Mouse (Mus musculus): ENCODE results near the gene Gatm. TPM values are rescaled to one million over a fixed set of nuclear protein-coding genes. Genes with fewer than 3 reads are reported as not detected.

The Gatm gene
- polyA plus RNA-seq, 1 experiment from 2014 or later: 18.8 TPM

GRCm38 (mm10) chr2:122575470-122575869 is 35.6 kb downstream of the Gatm start:
- no peaks in the 10 kb centered on the region for H3K9me3 ChIP-seq (ENCODE audit: control insufficient read depth, low read length)

GRCm38 (mm10) chr2:122572438-122572837 is 38.7 kb downstream of the Gatm start:
- H3K36me3 ChIP-seq (ENCODE audit: control insufficient read depth, insufficient read depth, low read length): no peaks in the 10 kb centered on the region

More at GRCm38 (mm10) chr2:122575470-122575869, 35.6 kb downstream of the Gatm start:
- WGBS: 78% methylated on average over 11 of the region's 11 CpGs
- no peaks in the 10 kb centered on the region for H3K27me3 ChIP-seq (ENCODE audit: control insufficient read depth, insufficient read depth, low read length)
- H3K4me3 ChIP-seq (ENCODE audit: low read depth, low read length): no peak overlapping the region
- H3K27ac ChIP-seq (ENCODE audit: low read depth, low read length): no peak overlapping the region
- DNase-seq (ENCODE audit: low spot score) (no peak), ATAC-seq (ENCODE audit: insufficient read depth, low FRiP score, low TSS enrichment) (no peak)
- no peaks in the 10 kb centered on the region for H3K36me3 ChIP-seq (ENCODE audit: control insufficient read depth, insufficient read depth, low read length)
- H3K4me1 ChIP-seq (ENCODE audit: control insufficient read depth, insufficient read depth, low read length): no peaks in the 10 kb centered on the region
- no peak overlapping the region for H3K4me2 ChIP-seq (ENCODE audit: low read depth)
- no peak overlapping the region for H3K9ac ChIP-seq (ENCODE audit: low read length)

GRCm38 (mm10) chr2:122571326-122571725 is 39.8 kb downstream of the Gatm start:
- DNase-seq (ENCODE audit: low spot score): no peak
- no peak overlapping the region for H3K27ac ChIP-seq (ENCODE audit: low read depth, low read length)
- H3K4me3 ChIP-seq (ENCODE audit: low read depth, low read length): no peak overlapping the region
- H3K36me3 ChIP-seq (ENCODE audit: control insufficient read depth, insufficient read depth, low read length): no peaks in the 10 kb centered on the region
- H3K9me3 ChIP-seq (ENCODE audit: control insufficient read depth, low read length): no peaks in the 10 kb centered on the region
- no peak for ATAC-seq (ENCODE audit: insufficient read depth, low FRiP score, low TSS enrichment)
- H3K4me1 ChIP-seq (ENCODE audit: control insufficient read depth, insufficient read depth, low read length): no peaks in the 10 kb centered on the region
- H3K9ac ChIP-seq (ENCODE audit: low read length): no peak overlapping the region
- 82% methylated on average over 4 of the region's 4 CpGs for whole genome bisulfite sequencing
- H3K27me3 ChIP-seq (ENCODE audit: control insufficient read depth, insufficient read depth, low read length): no peaks in the 10 kb centered on the region
- H3K4me2 ChIP-seq (ENCODE audit: low read depth): no peak overlapping the region

More at GRCm38 (mm10) chr2:122572438-122572837, 38.7 kb downstream of the Gatm start:
- H3K4me1 ChIP-seq (ENCODE audit: control insufficient read depth, insufficient read depth, low read length): no peaks in the 10 kb centered on the region
- H3K4me3 ChIP-seq (ENCODE audit: low read depth, low read length): no peak overlapping the region
- no peak overlapping the region for H3K27ac ChIP-seq (ENCODE audit: low read depth, low read length)
- ATAC-seq (ENCODE audit: insufficient read depth, low FRiP score, low TSS enrichment) (no peak), DNase-seq (ENCODE audit: low spot score) (no peak)
- H3K9ac ChIP-seq (ENCODE audit: low read length): no peak overlapping the region
- H3K4me2 ChIP-seq (ENCODE audit: low read depth): no peak overlapping the region
- no peaks in the 10 kb centered on the region for H3K9me3 ChIP-seq (ENCODE audit: control insufficient read depth, low read length)
- 76% methylated on average over 1 of the region's 1 CpGs for WGBS
- H3K27me3 ChIP-seq (ENCODE audit: control insufficient read depth, insufficient read depth, low read length): no peaks in the 10 kb centered on the region

GRCm38 (mm10) chr2:122570430-122570829 is 40.7 kb downstream of the Gatm start:
- DNase-seq (ENCODE audit: low spot score) (no peak), ATAC-seq (ENCODE audit: insufficient read depth, low FRiP score, low TSS enrichment) (no peak)
- H3K9ac ChIP-seq (ENCODE audit: low read length): no peak overlapping the region
- H3K27me3 ChIP-seq (ENCODE audit: control insufficient read depth, insufficient read depth, low read length): no peaks in the 10 kb centered on the region
- H3K9me3 ChIP-seq (ENCODE audit: control insufficient read depth, low read length): no peaks in the 10 kb centered on the region
- H3K4me1 ChIP-seq (ENCODE audit: control insufficient read depth, insufficient read depth, low read length): no peaks in the 10 kb centered on the region
- H3K4me2 ChIP-seq (ENCODE audit: low read depth): no peak overlapping the region
- H3K36me3 ChIP-seq (ENCODE audit: control insufficient read depth, insufficient read depth, low read length): no peaks in the 10 kb centered on the region
- no peak overlapping the region for H3K27ac ChIP-seq (ENCODE audit: low read depth, low read length)
- WGBS: 78% methylated on average over 4 of the region's 4 CpGs
- no peak overlapping the region for H3K4me3 ChIP-seq (ENCODE audit: low read depth, low read length)

GRCm38 (mm10) chr2:122569439-122569838 is 41.7 kb downstream of the Gatm start:
- peak; percentile 66 for DNase-seq (ENCODE audit: low spot score)
- H3K27ac ChIP-seq (ENCODE audit: low read depth, low read length): no peak overlapping the region
- H3K4me1 ChIP-seq (ENCODE audit: control insufficient read depth, insufficient read depth, low read length): no peaks in the 10 kb centered on the region
- H3K27me3 ChIP-seq (ENCODE audit: control insufficient read depth, insufficient read depth, low read length): no peaks in the 10 kb centered on the region
- H3K9me3 ChIP-seq (ENCODE audit: control insufficient read depth, low read length): no peaks in the 10 kb centered on the region
- no peak overlapping the region for H3K4me3 ChIP-seq (ENCODE audit: low read depth, low read length)
- no peak for ATAC-seq (ENCODE audit: insufficient read depth, low FRiP score, low TSS enrichment)
- 23% methylated on average over 3 of the region's 3 CpGs for WGBS
- H3K9ac ChIP-seq (ENCODE audit: low read length): no peak overlapping the region
- H3K4me2 ChIP-seq (ENCODE audit: low read depth): no peak overlapping the region
- H3K36me3 ChIP-seq (ENCODE audit: control insufficient read depth, insufficient read depth, low read length): no peaks in the 10 kb centered on the region

DNA sequence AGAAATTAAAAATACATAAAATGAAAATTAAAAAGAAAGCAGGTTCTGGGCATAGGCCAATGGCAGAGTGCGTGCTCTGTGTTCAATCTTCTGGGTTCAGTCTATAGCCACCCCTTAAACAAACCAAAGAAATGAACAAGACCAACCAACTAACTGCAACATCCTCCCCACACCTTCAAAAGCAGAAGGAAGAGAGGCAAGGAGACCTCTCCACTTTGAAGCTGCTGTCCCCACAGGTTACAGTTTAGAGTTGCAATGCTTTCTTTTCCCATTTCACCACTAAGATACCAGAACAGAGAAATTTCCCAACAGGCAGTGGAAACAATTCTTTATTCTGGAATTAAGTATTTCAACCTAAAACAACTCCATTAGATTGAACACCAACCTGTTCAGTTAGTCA is 48.9 kb downstream of the Gatm start:
- H3K27ac ChIP-seq (ENCODE audit: low read depth, low read length): no peak overlapping the region
- H3K36me3 ChIP-seq (ENCODE audit: control insufficient read depth, insufficient read depth, low read length): no peaks in the 10 kb centered on the region
- no peak overlapping the region for H3K4me3 ChIP-seq (ENCODE audit: low read depth, low read length)
- no peaks in the 10 kb centered on the region for H3K9me3 ChIP-seq (ENCODE audit: control insufficient read depth, low read length)
- 90% methylated on average over 1 of the region's 1 CpGs for WGBS
- no peaks in the 10 kb centered on the region for H3K4me1 ChIP-seq (ENCODE audit: control insufficient read depth, insufficient read depth, low read length)
- H3K9ac ChIP-seq (ENCODE audit: low read length): no peak overlapping the region
- H3K27me3 ChIP-seq (ENCODE audit: control insufficient read depth, insufficient read depth, low read length): no peaks in the 10 kb centered on the region
- no peak for ATAC-seq (ENCODE audit: insufficient read depth, low FRiP score, low TSS enrichment)
- DNase-seq (ENCODE audit: low spot score): no peak
- H3K4me2 ChIP-seq (ENCODE audit: low read depth): no peak overlapping the region

DNA sequence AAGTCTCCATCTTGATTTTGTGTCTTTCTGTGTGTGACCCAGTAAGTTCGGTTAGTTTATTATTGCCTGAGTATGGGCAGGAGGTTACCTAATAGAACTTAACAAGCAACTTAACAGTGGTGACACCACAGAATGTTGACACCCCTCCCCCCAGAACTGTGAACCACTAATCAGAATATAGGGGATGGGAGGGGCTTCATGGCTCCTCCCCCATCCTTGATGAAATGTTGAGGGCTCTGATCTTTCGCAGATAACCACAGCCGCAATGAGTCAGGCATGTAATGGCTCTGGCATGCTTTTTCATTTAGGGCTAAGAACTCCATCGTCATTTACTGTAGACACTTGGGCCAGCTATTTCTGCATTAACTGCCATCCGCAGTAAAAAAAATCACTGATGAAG is 49.9 kb downstream of the Gatm start:
- Histone ChIP-seq H3K4me3 (ENCODE audit: low read depth, low read length) (no peak overlapping the region), H3K36me3 (ENCODE audit: control insufficient read depth, insufficient read depth, low read length) (no peaks in the 10 kb centered on the region), H3K9ac (ENCODE audit: low read length) (no peak overlapping the region), H3K4me2 (ENCODE audit: low read depth) (no peak overlapping the region), H3K27me3 (ENCODE audit: control insufficient read depth, insufficient read depth, low read length) (no peaks in the 10 kb centered on the region), H3K4me1 (ENCODE audit: control insufficient read depth, insufficient read depth, low read length) (no peaks in the 10 kb centered on the region), H3K27ac (ENCODE audit: low read depth, low read length) (no peak overlapping the region), H3K9me3 (ENCODE audit: control insufficient read depth, low read length) (no peaks in the 10 kb centered on the region)
- DNase-seq (ENCODE audit: low spot score) (no peak), ATAC-seq (ENCODE audit: insufficient read depth, low FRiP score, low TSS enrichment) (no peak)
- 93% methylated on average over 5 of the region's 5 CpGs for WGBS

DNA sequence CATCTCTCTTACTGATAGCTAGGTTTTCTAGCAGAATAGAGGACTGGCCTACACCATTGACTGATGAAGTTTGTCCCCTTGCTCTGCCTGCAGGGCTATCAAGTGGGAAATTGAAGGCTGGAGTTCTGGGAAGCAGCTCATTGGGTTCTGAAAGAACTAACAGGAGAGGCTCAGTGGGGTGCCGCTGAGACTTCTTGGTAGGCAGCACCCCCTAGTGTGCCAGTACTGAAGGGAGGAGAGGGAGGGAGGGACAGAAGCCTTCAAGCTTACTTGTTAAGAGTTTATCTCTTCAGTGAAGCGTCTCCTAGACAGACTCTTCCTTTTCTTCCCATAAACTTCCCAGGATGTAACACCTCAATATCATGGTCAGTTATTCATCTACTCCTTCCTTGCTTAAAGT is 52.8 kb downstream of the Gatm start:
- Histone ChIP-seq H3K9ac (ENCODE audit: low read length) (no peak overlapping the region), H3K4me1 (ENCODE audit: control insufficient read depth, insufficient read depth, low read length) (no peaks in the 10 kb centered on the region), H3K36me3 (ENCODE audit: control insufficient read depth, insufficient read depth, low read length) (no peaks in the 10 kb centered on the region), H3K9me3 (ENCODE audit: control insufficient read depth, low read length) (no peaks in the 10 kb centered on the region), H3K4me3 (ENCODE audit: low read depth, low read length) (no peak overlapping the region), H3K27ac (ENCODE audit: low read depth, low read length) (no peak overlapping the region), H3K27me3 (ENCODE audit: control insufficient read depth, insufficient read depth, low read length) (no peaks in the 10 kb centered on the region), H3K4me2 (ENCODE audit: low read depth) (no peak overlapping the region)
- 28% methylated on average over 2 of the region's 2 CpGs for WGBS
- ATAC-seq (ENCODE audit: insufficient read depth, low FRiP score, low TSS enrichment) (no peak), DNase-seq (ENCODE audit: low spot score) (no peak)

Measured in neural tube, embryonic 11.5 days (tissue).